Mouse (Mus musculus): Measurements from ENCODE around the gene Polr2a. TPM values are rescaled to one million over a fixed set of nuclear protein-coding genes. Genes with fewer than 3 reads are reported as not detected.
A peak's percentile ranks its signal among the peaks of the same experiment; 100 is the strongest.

The Polr2a gene
- polyA plus RNA-seq, 1 experiment from 2014 or later, result 46.5 TPM

GRCm38 (mm10) chr11:69699595-69699994, 58.8 kb downstream of the Polr2a start:
- no peak for DNase-seq (ENCODE audit: low spot score)
- H3K27ac ChIP-seq (ENCODE audit: low read depth, low read length), result no peak overlapping the region
- H3K27me3 ChIP-seq (ENCODE audit: control insufficient read depth, insufficient read depth, low read length), result no peaks in the 10 kb centered on the region
- H3K9ac ChIP-seq (ENCODE audit: low read depth, low read length), result no peak overlapping the region
- H3K4me2 ChIP-seq (replicated peaks; ENCODE audit: low read depth, low read length), result no peak overlapping the region
- no peak for ATAC-seq (ENCODE audit: low FRiP score)
- H3K4me3 ChIP-seq (ENCODE audit: low read depth, low read length), result no peak overlapping the region
- no peaks in the 10 kb centered on the region for H3K9me3 ChIP-seq (ENCODE audit: control insufficient read depth, low read length)
- no peaks in the 10 kb centered on the region for H3K36me3 ChIP-seq (ENCODE audit: control insufficient read depth, insufficient read depth, low read length)
- peaks cover 7% of the 10 kb centered on the region for H3K4me1 ChIP-seq (replicated peaks; ENCODE audit: control insufficient read depth, insufficient read depth, low read length)
- 77% methylated on average over 1 of the region's 1 CpGs for WGBS

DNA sequence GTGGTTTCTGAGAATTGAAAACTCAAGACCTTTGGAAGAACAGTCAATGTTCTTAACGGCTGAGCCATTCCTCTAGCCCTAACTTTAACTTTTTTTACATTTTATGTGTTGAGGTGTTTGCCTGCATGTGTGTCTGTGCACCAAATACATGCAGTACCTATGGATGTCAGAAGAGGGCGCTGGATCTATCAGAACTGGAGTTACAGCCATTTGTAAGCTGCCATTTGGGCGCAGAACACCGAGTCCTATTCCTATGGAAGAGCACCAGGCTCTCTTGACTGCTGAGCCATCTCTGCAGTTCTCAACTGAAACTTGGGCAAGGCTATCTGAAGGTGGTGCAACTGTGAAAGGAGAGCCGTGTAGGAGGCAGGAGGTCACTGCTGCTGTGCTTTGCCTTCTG, 59.9 kb downstream of the Polr2a start:
- no peaks in the 10 kb centered on the region for H3K27me3 ChIP-seq (ENCODE audit: control insufficient read depth, insufficient read depth, low read length)
- H3K9ac ChIP-seq (ENCODE audit: low read depth, low read length), result no peak overlapping the region
- H3K4me1 ChIP-seq (replicated peaks; ENCODE audit: control insufficient read depth, insufficient read depth, low read length), result peaks cover 7% of the 10 kb centered on the region
- ATAC-seq (ENCODE audit: low FRiP score), result no peak
- DNase-seq (ENCODE audit: low spot score), result no peak
- no peaks in the 10 kb centered on the region for H3K36me3 ChIP-seq (ENCODE audit: control insufficient read depth, insufficient read depth, low read length)
- WGBS, result 78% methylated on average over 5 of the region's 5 CpGs
- no peak overlapping the region for H3K27ac ChIP-seq (ENCODE audit: low read depth, low read length)
- H3K4me3 ChIP-seq (ENCODE audit: low read depth, low read length), result no peak overlapping the region
- no peak overlapping the region for H3K4me2 ChIP-seq (replicated peaks; ENCODE audit: low read depth, low read length)
- H3K9me3 ChIP-seq (ENCODE audit: control insufficient read depth, low read length), result no peaks in the 10 kb centered on the region

- WGBS, result 96% methylated on average over 3 of the region's 3 CpGs
- peaks cover 7% of the 10 kb centered on the region for H3K4me1 ChIP-seq (replicated peaks; ENCODE audit: control insufficient read depth, insufficient read depth, low read length)
- DNase-seq (ENCODE audit: low spot score), result no peak
- H3K27me3 ChIP-seq (ENCODE audit: control insufficient read depth, insufficient read depth, low read length), result no peaks in the 10 kb centered on the region
- no peak overlapping the region for H3K9ac ChIP-seq (ENCODE audit: low read depth, low read length)
- no peak for ATAC-seq (ENCODE audit: low FRiP score)
- H3K36me3 ChIP-seq (ENCODE audit: control insufficient read depth, insufficient read depth, low read length), result no peaks in the 10 kb centered on the region
- no peak overlapping the region for H3K4me2 ChIP-seq (replicated peaks; ENCODE audit: low read depth, low read length)
- H3K27ac ChIP-seq (ENCODE audit: low read depth, low read length), result no peak overlapping the region
- no peaks in the 10 kb centered on the region for H3K9me3 ChIP-seq (ENCODE audit: control insufficient read depth, low read length)
- no peak overlapping the region for H3K4me3 ChIP-seq (ENCODE audit: low read depth, low read length)
Observed at GRCm38 (mm10) chr11:69697396-69697795, 61.0 kb downstream of the Polr2a start.

GRCm38 (mm10) chr11:69695361-69696181, 62.9 kb downstream of the Polr2a start, which contains the start of the genes Tnfsf12 and Tnfsfm13:
Gene Tnfsf12, minus strand, starts transcription at chr11:69695849.
Gene Tnfsfm13, minus strand, starts transcription at chr11:69696098.
- Histone ChIP-seq H3K9ac (ENCODE audit: low read depth, low read length) (peak within 1 kb of the TSS; percentile 79), H3K4me3 (ENCODE audit: low read depth, low read length) (peak within 1 kb of the TSS; percentile 39), H3K27ac (ENCODE audit: low read depth, low read length) (no peak within 1 kb of the TSS; the same call in 1 of the 2 replicates), H3K4me1 (replicated peaks; ENCODE audit: control insufficient read depth, insufficient read depth, low read length) (peaks cover 7% of the 10 kb centered on the region), H3K27me3 (ENCODE audit: control insufficient read depth, insufficient read depth, low read length) (no peaks in the 10 kb centered on the region), H3K4me2 (replicated peaks; ENCODE audit: low read depth, low read length) (peak within 1 kb of the TSS; percentile 93), H3K9me3 (ENCODE audit: control insufficient read depth, low read length) (no peaks in the 10 kb centered on the region), H3K36me3 (ENCODE audit: control insufficient read depth, insufficient read depth, low read length) (no peaks in the 10 kb centered on the region)
- DNase-seq (ENCODE audit: low spot score) (peak; percentile 62), ATAC-seq (ENCODE audit: low FRiP score) (peak; percentile 14; the same call in 1 of the 2 replicates)
- under 1% methylated on average over 37 of the region's 41 CpGs for WGBS

GRCm38 (mm10) chr11:69695046-69695360, 63.4 kb downstream of the Polr2a start:
- Histone ChIP-seq H3K27me3 (ENCODE audit: control insufficient read depth, insufficient read depth, low read length) (no peaks in the 10 kb centered on the region), H3K4me3 (ENCODE audit: low read depth, low read length) (peak overlapping the region; percentile 39; the same call in 1 of the 2 replicates), H3K4me2 (replicated peaks; ENCODE audit: low read depth, low read length) (peak overlapping the region; percentile 93), H3K4me1 (replicated peaks; ENCODE audit: control insufficient read depth, insufficient read depth, low read length) (peaks cover 7% of the 10 kb centered on the region), H3K27ac (ENCODE audit: low read depth, low read length) (no peak overlapping the region), H3K9ac (ENCODE audit: low read depth, low read length) (peak overlapping the region; percentile 79; the same call in 1 of the 2 replicates), H3K36me3 (ENCODE audit: control insufficient read depth, insufficient read depth, low read length) (no peaks in the 10 kb centered on the region), H3K9me3 (ENCODE audit: control insufficient read depth, low read length) (no peaks in the 10 kb centered on the region)
- ATAC-seq (ENCODE audit: low FRiP score) (no peak), DNase-seq (ENCODE audit: low spot score) (no peak)
- 25% methylated on average over 6 of the region's 6 CpGs for WGBS

GRCm38 (mm10) chr11:69693421-69693965, 64.9 kb downstream of the Polr2a start:
- no peak overlapping the region for H3K4me2 ChIP-seq (replicated peaks; ENCODE audit: low read depth, low read length)
- no peaks in the 10 kb centered on the region for H3K27me3 ChIP-seq (ENCODE audit: control insufficient read depth, insufficient read depth, low read length)
- H3K4me3 ChIP-seq (ENCODE audit: low read depth, low read length), result no peak overlapping the region
- 74% methylated on average over 11 of the region's 11 CpGs for WGBS
- no peaks in the 10 kb centered on the region for H3K36me3 ChIP-seq (ENCODE audit: control insufficient read depth, insufficient read depth, low read length)
- H3K27ac ChIP-seq (ENCODE audit: low read depth, low read length), result no peak overlapping the region
- peaks cover 7% of the 10 kb centered on the region for H3K4me1 ChIP-seq (replicated peaks; ENCODE audit: control insufficient read depth, insufficient read depth, low read length)
- 0 out of 2 replicates have a peak overlapping the region, but pooled peaks have one; percentile 11 for H3K9ac ChIP-seq (ENCODE audit: low read depth, low read length)
- no peak for DNase-seq (ENCODE audit: low spot score)
- no peaks in the 10 kb centered on the region for H3K9me3 ChIP-seq (ENCODE audit: control insufficient read depth, low read length)
- ATAC-seq (ENCODE audit: low FRiP score), result no peak

- WGBS, result 80% methylated on average over 6 of the region's 6 CpGs
- no peak overlapping the region for H3K9ac ChIP-seq (ENCODE audit: low read depth, low read length)
- no peak overlapping the region for H3K4me3 ChIP-seq (ENCODE audit: low read depth, low read length)
- DNase-seq (ENCODE audit: low spot score), result no peak
- H3K27me3 ChIP-seq (ENCODE audit: control insufficient read depth, insufficient read depth, low read length), result no peaks in the 10 kb centered on the region
- no peaks in the 10 kb centered on the region for H3K36me3 ChIP-seq (ENCODE audit: control insufficient read depth, insufficient read depth, low read length)
- no peaks in the 10 kb centered on the region for H3K9me3 ChIP-seq (ENCODE audit: control insufficient read depth, low read length)
- ATAC-seq (ENCODE audit: low FRiP score), result no peak
- H3K4me1 ChIP-seq (replicated peaks; ENCODE audit: control insufficient read depth, insufficient read depth, low read length), result peaks cover 7% of the 10 kb centered on the region
- no peak overlapping the region for H3K27ac ChIP-seq (ENCODE audit: low read depth, low read length)
- H3K4me2 ChIP-seq (replicated peaks; ENCODE audit: low read depth, low read length), result no peak overlapping the region
Observed at GRCm38 (mm10) chr11:69692863-69693262, 65.6 kb downstream of the Polr2a start.

- no peaks in the 10 kb centered on the region for H3K27me3 ChIP-seq (ENCODE audit: control insufficient read depth, insufficient read depth, low read length)
- no peak overlapping the region for H3K4me2 ChIP-seq (replicated peaks; ENCODE audit: low read depth, low read length)
- no peak overlapping the region for H3K4me3 ChIP-seq (ENCODE audit: low read depth, low read length)
- 82% methylated on average over 9 of the region's 9 CpGs for WGBS
- H3K36me3 ChIP-seq (ENCODE audit: control insufficient read depth, insufficient read depth, low read length), result no peaks in the 10 kb centered on the region
- H3K27ac ChIP-seq (ENCODE audit: low read depth, low read length), result no peak overlapping the region
- H3K9ac ChIP-seq (ENCODE audit: low read depth, low read length), result no peak overlapping the region
- peaks cover 7% of the 10 kb centered on the region for H3K4me1 ChIP-seq (replicated peaks; ENCODE audit: control insufficient read depth, insufficient read depth, low read length)
- DNase-seq (ENCODE audit: low spot score) (no peak), ATAC-seq (ENCODE audit: low FRiP score) (no peak)
- H3K9me3 ChIP-seq (ENCODE audit: control insufficient read depth, low read length), result no peaks in the 10 kb centered on the region
Observed at GRCm38 (mm10) chr11:69692196-69692811, 66.1 kb downstream of the Polr2a start.
